Mouse (Mus musculus) ES-E14 (cell line): Measurements from ENCODE around the gene Akr1d1.

ENCODE experiments used
- CHD2 ChIP-seq: IDR thresholded peaks from 2 replicates; pipeline ENCODE4 v1.6.1; 2014; ENCODE audit warnings: mild to moderate bottlenecking, low read depth, low read length, inconsistent platforms
- HCFC1 ChIP-seq: IDR thresholded peaks from 2 replicates; pipeline ENCODE4 v1.6.1; 2012; ENCODE audit warnings: low read length, inconsistent platforms, borderline replicate concordance; ENCODE audit not compliant: insufficient read depth
- ZC3H11A ChIP-seq: IDR thresholded peaks from 2 replicates; pipeline ENCODE4 v1.6.1; 2012; ENCODE audit warnings: low read depth, mild to moderate bottlenecking, inconsistent platforms, low read length, borderline replicate concordance

GRCm38 (mm10) chr6:37484588-37485070, 45.3 kb upstream of the Akr1d1 start:
- TF ChIP-seq HCFC1 (no peak), CHD2 (no peak), ZC3H11A (no peak)
